Mouse (Mus musculus): ENCODE data around the gene Pard3b. TPM values are rescaled to one million over a fixed set of nuclear protein-coding genes. Genes with fewer than 3 reads are reported as not detected.

Pard3b gene
- polyA plus RNA-seq, 1 experiment from 2014 or later: 12.3 TPM

- 23% methylated on average over 2 of the region's 2 CpGs for WGBS
- Histone ChIP-seq H3K9ac (ENCODE audit: low read length) (no peak overlapping the region), H3K4me3 (ENCODE audit: low read length) (no peak overlapping the region), H3K27ac (ENCODE audit: low read length) (no peak overlapping the region), H3K4me2 (ENCODE audit: low read depth, low read length) (no peak overlapping the region), H3K27me3 (ENCODE audit: control insufficient read depth, insufficient read depth, low read depth, low read length) (no peaks in the 10 kb centered on the region), H3K9me3 (ENCODE audit: control insufficient read depth, low read length) (no peaks in the 10 kb centered on the region), H3K36me3 (ENCODE audit: control insufficient read depth, insufficient read depth, low read length) (no peaks in the 10 kb centered on the region), H3K4me1 (replicated peaks; ENCODE audit: control insufficient read depth, insufficient read depth, low read length) (peaks cover 24% of the 10 kb centered on the region)
- ATAC-seq (ENCODE audit: low read depth): no peak
Observed at GRCm38 (mm10) chr1:62333016-62333415, 694.4 kb downstream of the Pard3b start.

GRCm38 (mm10) chr1:62334196-62334595 lies 695.6 kb downstream of the Pard3b start:
- H3K9ac ChIP-seq (ENCODE audit: low read length): no peak overlapping the region
- no peaks in the 10 kb centered on the region for H3K36me3 ChIP-seq (ENCODE audit: control insufficient read depth, insufficient read depth, low read length)
- H3K27ac ChIP-seq (ENCODE audit: low read length): no peak overlapping the region
- no peaks in the 10 kb centered on the region for H3K27me3 ChIP-seq (ENCODE audit: control insufficient read depth, insufficient read depth, low read depth, low read length)
- 56% methylated on average over 5 of the region's 5 CpGs for WGBS
- H3K4me2 ChIP-seq (ENCODE audit: low read depth, low read length): no peak overlapping the region
- peak; percentile 73 for ATAC-seq (ENCODE audit: low read depth)
- H3K4me3 ChIP-seq (ENCODE audit: low read length): no peak overlapping the region
- peaks cover 16% of the 10 kb centered on the region for H3K4me1 ChIP-seq (replicated peaks; ENCODE audit: control insufficient read depth, insufficient read depth, low read length)
- no peaks in the 10 kb centered on the region for H3K9me3 ChIP-seq (ENCODE audit: control insufficient read depth, low read length)

GRCm38 (mm10) chr1:62340261-62340660 lies 701.6 kb downstream of the Pard3b start:
- Histone ChIP-seq H3K27ac (ENCODE audit: low read length) (no peak overlapping the region), H3K36me3 (ENCODE audit: control insufficient read depth, insufficient read depth, low read length) (no peaks in the 10 kb centered on the region), H3K9ac (ENCODE audit: low read length) (no peak overlapping the region), H3K4me3 (ENCODE audit: low read length) (no peak overlapping the region), H3K4me1 (replicated peaks; ENCODE audit: control insufficient read depth, insufficient read depth, low read length) (no peaks in the 10 kb centered on the region), H3K9me3 (ENCODE audit: control insufficient read depth, low read length) (no peaks in the 10 kb centered on the region), H3K27me3 (ENCODE audit: control insufficient read depth, insufficient read depth, low read depth, low read length) (no peaks in the 10 kb centered on the region), H3K4me2 (ENCODE audit: low read depth, low read length) (no peak overlapping the region)
- ATAC-seq (ENCODE audit: low read depth): 0 out of 2 replicates have a peak, but pooled peaks have one; percentile 28
- 29% methylated on average over 1 of the region's 1 CpGs for WGBS

- Histone ChIP-seq H3K27me3 (ENCODE audit: control insufficient read depth, insufficient read depth, low read depth, low read length) (no peaks in the 10 kb centered on the region), H3K4me1 (replicated peaks; ENCODE audit: control insufficient read depth, insufficient read depth, low read length) (no peaks in the 10 kb centered on the region), H3K4me3 (ENCODE audit: low read length) (no peak overlapping the region), H3K9ac (ENCODE audit: low read length) (no peak overlapping the region), H3K4me2 (ENCODE audit: low read depth, low read length) (no peak overlapping the region), H3K27ac (ENCODE audit: low read length) (no peak overlapping the region), H3K9me3 (ENCODE audit: control insufficient read depth, low read length) (no peaks in the 10 kb centered on the region), H3K36me3 (ENCODE audit: control insufficient read depth, insufficient read depth, low read length) (no peaks in the 10 kb centered on the region)
- WGBS: 81% methylated on average over 4 of the region's 4 CpGs
- ATAC-seq (ENCODE audit: low read depth): no peak
Observed at GRCm38 (mm10) chr1:62344286-62344685, 705.7 kb downstream of the Pard3b start.

- Histone ChIP-seq H3K4me1 (replicated peaks; ENCODE audit: control insufficient read depth, insufficient read depth, low read length) (no peaks in the 10 kb centered on the region), H3K36me3 (ENCODE audit: control insufficient read depth, insufficient read depth, low read length) (no peaks in the 10 kb centered on the region), H3K4me3 (ENCODE audit: low read length) (no peak overlapping the region), H3K27ac (ENCODE audit: low read length) (no peak overlapping the region), H3K27me3 (ENCODE audit: control insufficient read depth, insufficient read depth, low read depth, low read length) (no peaks in the 10 kb centered on the region), H3K9me3 (ENCODE audit: control insufficient read depth, low read length) (no peaks in the 10 kb centered on the region), H3K9ac (ENCODE audit: low read length) (no peak overlapping the region), H3K4me2 (ENCODE audit: low read depth, low read length) (no peak overlapping the region)
- ATAC-seq (ENCODE audit: low read depth): no peak
- 87% methylated on average over 4 of the region's 4 CpGs for WGBS
Observed at GRCm38 (mm10) chr1:62348371-62348770, 709.7 kb downstream of the Pard3b start.

- H3K4me1 ChIP-seq (replicated peaks; ENCODE audit: control insufficient read depth, insufficient read depth, low read length): no peaks in the 10 kb centered on the region
- no peak for ATAC-seq (ENCODE audit: low read depth)
- H3K4me3 ChIP-seq (ENCODE audit: low read length): no peak overlapping the region
- no peaks in the 10 kb centered on the region for H3K9me3 ChIP-seq (ENCODE audit: control insufficient read depth, low read length)
- WGBS: 54% methylated on average over 4 of the region's 4 CpGs
- no peak overlapping the region for H3K9ac ChIP-seq (ENCODE audit: low read length)
- H3K27ac ChIP-seq (ENCODE audit: low read length): no peak overlapping the region
- no peaks in the 10 kb centered on the region for H3K36me3 ChIP-seq (ENCODE audit: control insufficient read depth, insufficient read depth, low read length)
- no peaks in the 10 kb centered on the region for H3K27me3 ChIP-seq (ENCODE audit: control insufficient read depth, insufficient read depth, low read depth, low read length)
- H3K4me2 ChIP-seq (ENCODE audit: low read depth, low read length): no peak overlapping the region
Observed at GRCm38 (mm10) chr1:62355496-62355895, 716.9 kb downstream of the Pard3b start.

GRCm38 (mm10) chr1:62374427-62375050 lies 735.9 kb downstream of the Pard3b start:
- Histone ChIP-seq H3K9me3 (ENCODE audit: control insufficient read depth, low read length) (peaks cover 3% of the 10 kb centered on the region; the same call in 1 of the 2 replicates), H3K4me2 (ENCODE audit: low read depth, low read length) (no peak overlapping the region), H3K36me3 (ENCODE audit: control insufficient read depth, insufficient read depth, low read length) (no peaks in the 10 kb centered on the region), H3K9ac (ENCODE audit: low read length) (no peak overlapping the region), H3K4me1 (replicated peaks; ENCODE audit: control insufficient read depth, insufficient read depth, low read length) (no peaks in the 10 kb centered on the region), H3K27me3 (ENCODE audit: control insufficient read depth, insufficient read depth, low read depth, low read length) (no peaks in the 10 kb centered on the region), H3K4me3 (ENCODE audit: low read length) (no peak overlapping the region), H3K27ac (ENCODE audit: low read length) (no peak overlapping the region)
- no peak for ATAC-seq (ENCODE audit: low read depth)
- 46% methylated on average over 7 of the region's 7 CpGs for WGBS

- H3K4me3 ChIP-seq (ENCODE audit: low read length): no peak overlapping the region
- no peaks in the 10 kb centered on the region for H3K27me3 ChIP-seq (ENCODE audit: control insufficient read depth, insufficient read depth, low read depth, low read length)
- no peaks in the 10 kb centered on the region for H3K36me3 ChIP-seq (ENCODE audit: control insufficient read depth, insufficient read depth, low read length)
- H3K4me2 ChIP-seq (ENCODE audit: low read depth, low read length): no peak overlapping the region
- peaks cover 3% of the 10 kb centered on the region; the same call in 1 of the 2 replicates for H3K9me3 ChIP-seq (ENCODE audit: control insufficient read depth, low read length)
- no peak overlapping the region for H3K9ac ChIP-seq (ENCODE audit: low read length)
- H3K27ac ChIP-seq (ENCODE audit: low read length): no peak overlapping the region
- 90% methylated on average over 4 of the region's 4 CpGs for WGBS
- no peak for ATAC-seq (ENCODE audit: low read depth)
- peaks cover 3% of the 10 kb centered on the region for H3K4me1 ChIP-seq (replicated peaks; ENCODE audit: control insufficient read depth, insufficient read depth, low read length)
Observed at GRCm38 (mm10) chr1:62378335-62378734, 739.7 kb downstream of the Pard3b start.

GRCm38 (mm10) chr1:62382807-62383514 lies 744.3 kb downstream of the Pard3b start:
- no peaks in the 10 kb centered on the region for H3K27me3 ChIP-seq (ENCODE audit: control insufficient read depth, insufficient read depth, low read depth, low read length)
- no peak overlapping the region for H3K27ac ChIP-seq (ENCODE audit: low read length)
- H3K4me3 ChIP-seq (ENCODE audit: low read length): no peak overlapping the region
- H3K36me3 ChIP-seq (ENCODE audit: control insufficient read depth, insufficient read depth, low read length): no peaks in the 10 kb centered on the region
- peaks cover 3% of the 10 kb centered on the region for H3K4me1 ChIP-seq (replicated peaks; ENCODE audit: control insufficient read depth, insufficient read depth, low read length)
- H3K9me3 ChIP-seq (ENCODE audit: control insufficient read depth, low read length): peaks cover 3% of the 10 kb centered on the region; the same call in 1 of the 2 replicates
- ATAC-seq (ENCODE audit: low read depth): no peak
- no peak overlapping the region for H3K4me2 ChIP-seq (ENCODE audit: low read depth, low read length)
- no peak overlapping the region for H3K9ac ChIP-seq (ENCODE audit: low read length)
- 29% methylated on average over 14 of the region's 14 CpGs for WGBS

Measured in lung, embryonic 16.5 days (tissue).